Mouse (Mus musculus): Measurements from ENCODE around the gene Nlrp1b. TPM values are rescaled to one million over a fixed set of nuclear protein-coding genes. Genes with fewer than 3 reads are reported as not detected.
A peak's percentile ranks its signal among the peaks of the same experiment; 100 is the strongest.

Gene Nlrp1b
- total RNA-seq (2015) (4.1 and 5.6 TPM in 2 replicates), total RNA-seq (2017) (5.5 and 9.8 TPM in 2 replicates)

- peak; percentile 96 for ATAC-seq (ENCODE audit: poor library complexity, severe bottlenecking)
Measured at GRCm38 (mm10) chr11:71230684-71231480, at the start of gene Nlrp1b. Nlrp1b (minus strand) TSS chr11:71230733.

GRCm38 (mm10) chr11:71261036-71261435 is 30.5 kb upstream of the Nlrp1b start:
- ATAC-seq (ENCODE audit: poor library complexity, severe bottlenecking), result no peak

GRCm38 (mm10) chr11:71251333-71251732 is 20.8 kb upstream of the Nlrp1b start:
- ATAC-seq (ENCODE audit: poor library complexity, severe bottlenecking), result peak; percentile 98

- ATAC-seq (ENCODE audit: poor library complexity, severe bottlenecking), result peak; percentile 90
Measured at GRCm38 (mm10) chr11:71224614-71225013, 5.9 kb downstream of the Nlrp1b start.

GRCm38 (mm10) chr11:71202703-71203102 is 27.8 kb downstream of the Nlrp1b start:
- peak; percentile 43; the same call in 1 of the 2 replicates for ATAC-seq (ENCODE audit: poor library complexity, severe bottlenecking)

- ATAC-seq (ENCODE audit: poor library complexity, severe bottlenecking), result no peak
Measured at GRCm38 (mm10) chr11:71199349-71199748, 31.2 kb downstream of the Nlrp1b start.

- ATAC-seq (ENCODE audit: poor library complexity, severe bottlenecking), result no peak
Measured at GRCm38 (mm10) chr11:71169633-71170032, 60.9 kb downstream of the Nlrp1b start.

GRCm38 (mm10) chr11:71164139-71164538 is 66.4 kb downstream of the Nlrp1b start:
- peak; percentile 90 for ATAC-seq (ENCODE audit: poor library complexity, severe bottlenecking)

- peak; percentile 69 for ATAC-seq (ENCODE audit: poor library complexity, severe bottlenecking)
Measured at GRCm38 (mm10) chr11:71159439-71160136, 70.9 kb downstream of the Nlrp1b start.

- ATAC-seq (ENCODE audit: poor library complexity, severe bottlenecking), result no peak
Measured at GRCm38 (mm10) chr11:71155272-71155671, 75.3 kb downstream of the Nlrp1b start.

GRCm38 (mm10) chr11:71144661-71145060 is 85.9 kb downstream of the Nlrp1b start, which contains the start of gene Nlrp1a:
Nlrp1a (minus strand) TSS chr11:71144704.
- ATAC-seq (ENCODE audit: poor library complexity, severe bottlenecking), result peak; percentile 98

- no peak for ATAC-seq (ENCODE audit: poor library complexity, severe bottlenecking)
Measured at GRCm38 (mm10) chr11:71142031-71142430, 88.5 kb downstream of the Nlrp1b start.

GRCm38 (mm10) chr11:71107128-71107527 is 123.4 kb downstream of the Nlrp1b start:
- ATAC-seq (ENCODE audit: poor library complexity, severe bottlenecking), result peak; percentile 43; the same call in 1 of the 2 replicates

GRCm38 (mm10) chr11:71106261-71107021 is 124.1 kb downstream of the Nlrp1b start:
- peak; percentile 64 for ATAC-seq (ENCODE audit: poor library complexity, severe bottlenecking)

GRCm38 (mm10) chr11:71103931-71104330 is 126.6 kb downstream of the Nlrp1b start:
- ATAC-seq (ENCODE audit: poor library complexity, severe bottlenecking), result no peak

Other genes starting within 250 kb of the Nlrp1b start
- gene C1qbp, start 247.7 kb downstream of the Nlrp1b start, total RNA-seq (2015), result 112 and 122 TPM in 2 replicates
- 18.3 and 25.8 TPM in 2 replicates for gene C1qbp, start 247.7 kb downstream of the Nlrp1b start, total RNA-seq (2017)
- gene Dhx33, start 226.3 kb downstream of the Nlrp1b start, total RNA-seq (2015), result 5.1 and 8.4 TPM in 2 replicates
- gene Dhx33, start 226.3 kb downstream of the Nlrp1b start, total RNA-seq (2017), result 10.7 and 17.0 TPM in 2 replicates
- 30.2 and 31.4 TPM in 2 replicates for gene Mis12, start 211.1 kb downstream of the Nlrp1b start, total RNA-seq (2015)
- gene Mis12, start 211.1 kb downstream of the Nlrp1b start, total RNA-seq (2017), result 43.4 and 60.9 TPM in 2 replicates
- gene Derl2, start 210.9 kb downstream of the Nlrp1b start, total RNA-seq (2015), result 33.5 and 40.9 TPM in 2 replicates
- 44.4 and 47.7 TPM in 2 replicates for gene Derl2, start 210.9 kb downstream of the Nlrp1b start, total RNA-seq (2017)
- gene 6330403K07Rik, start 197.2 kb downstream of the Nlrp1b start, total RNA-seq (2015), result not detected in 2 replicates
- gene 6330403K07Rik, start 197.2 kb downstream of the Nlrp1b start, total RNA-seq (2017), result not detected in 2 replicates
- gene Nlrp1a, start 86.0 kb downstream of the Nlrp1b start, total RNA-seq (2015), result 13.3 and 16.1 TPM in 2 replicates
- 26.1 and 32.0 TPM in 2 replicates for gene Nlrp1a, start 86.0 kb downstream of the Nlrp1b start, total RNA-seq (2017)